ENCODE assay signal across 16 mouse cellular contexts in the genomic region with DNA sequence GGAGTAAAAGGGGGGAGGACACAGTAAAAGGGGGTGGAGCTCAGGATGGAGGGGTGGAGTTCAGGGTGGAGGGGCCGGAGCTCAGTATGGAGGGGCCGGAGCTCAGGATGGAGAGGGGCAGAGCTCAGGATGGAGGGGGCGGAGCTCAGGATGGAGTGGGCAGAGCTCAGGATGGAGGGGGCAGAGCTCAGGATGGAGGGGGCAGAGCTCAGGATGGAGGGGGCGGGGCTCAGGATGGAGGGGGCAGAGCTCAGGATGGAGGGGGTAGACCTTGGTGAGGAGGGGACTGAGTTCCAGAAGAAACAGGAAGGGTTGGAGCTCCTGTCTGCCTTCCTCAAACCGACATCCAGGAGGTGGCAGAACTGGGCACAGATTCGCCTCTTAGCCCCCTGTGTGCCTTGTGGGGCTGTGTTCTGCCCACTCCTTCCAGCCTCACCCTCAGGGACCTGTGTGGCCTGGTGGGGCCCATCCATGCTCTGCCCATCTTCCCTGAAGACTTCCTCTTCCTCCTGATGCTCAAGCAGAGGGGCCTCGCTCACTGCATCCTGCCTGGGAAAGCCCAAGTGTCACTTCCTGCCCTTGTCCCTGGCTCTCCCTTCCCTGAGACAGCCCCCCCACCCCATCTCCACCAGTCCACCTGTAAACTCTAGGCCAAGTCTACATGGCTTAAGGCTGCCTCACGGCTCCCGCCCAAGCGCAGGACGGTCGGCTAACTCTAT. TPM values are rescaled to one million over a fixed set of nuclear protein-coding genes. Genes with fewer than 3 reads are reported as not detected.
A peak's percentile ranks its signal among the peaks of the same experiment; 100 is the strongest.
DNase-seq lines count a peak whose midpoint lies in the region; ATAC-seq and TF ChIP-seq lines count a peak whose summit lies in the region.
"Had no signal": no experiment of that assay in that cellular context is flagged by ENCODE, and none has a peak within 500 bp of the region (broad histone marks: within the 10 kb centered on the region; RNA-seq: fewer than 3 reads in every experiment).

No protein-coding gene starts in this region.

- TF ChIP-seq EP300 in heart, postnatal 0 days (IDR thresholded peaks at IDR 0.05; ENCODE audit: low read depth), result no peak

- no peaks in the 10 kb centered on the region for H3K9me3 ChIP-seq in heart, postnatal 0 days (replicated peaks; ENCODE audit: control insufficient read depth, low read length)
- H3K9me3 ChIP-seq in E14TG2a.4 (ENCODE audit: low read length), result no peaks in the 10 kb centered on the region
- H3K9me3 ChIP-seq: G1E; limb, embryonic 13.5 days had no signal

- H3K27ac ChIP-seq in heart, postnatal 0 days (ENCODE audit: low read depth), result peak overlapping the region; percentile 25; the same call in 1 of the 2 replicates
- H3K27ac ChIP-seq: limb, embryonic 13.5 days had no signal

- TF ChIP-seq CTCF in heart, postnatal 0 days (IDR thresholded peaks at IDR 0.05; ENCODE audit: low read depth), result no peak
- no peak for TF ChIP-seq CTCF in E14TG2a.4 (conservative IDR thresholded peaks at IDR 0.05; ENCODE audit: low read length)

- H3K4me2 ChIP-seq in heart, postnatal 0 days (ENCODE audit: low read depth, low read length), result no peak overlapping the region
- H3K4me2 ChIP-seq: limb, embryonic 13.5 days had no signal

- 76% methylated on average over 12 of the region's 12 CpGs for WGBS in heart, postnatal 0 days

- H3K4me1 ChIP-seq in heart, postnatal 0 days (ENCODE audit: control insufficient read depth, insufficient read depth), result no peaks in the 10 kb centered on the region
- peaks cover 49% of the 10 kb centered on the region for H3K4me1 ChIP-seq in E14TG2a.4 (replicated peaks; ENCODE audit: low read depth, low read length)

- intact Hi-C loops in heart, postnatal 14 days (cut with DNase I), result no loop called here
- intact Hi-C loops in left cerebral cortex, postnatal 36 days (cut with DNase I), result no loop called here

- no peak overlapping the region for H3K9ac ChIP-seq in heart, postnatal 0 days (replicated peaks; ENCODE audit: low read depth, low read length)
- H3K9ac ChIP-seq: limb, embryonic 13.5 days had no signal

- ATAC-seq in heart, postnatal 0 days (ENCODE audit: insufficient read depth, low read depth), result peak; percentile 21
- ATAC-seq: forebrain, embryonic 16.5 days had no signal

- no peak overlapping the region for H3K4me3 ChIP-seq in heart, postnatal 0 days (ENCODE audit: low read depth, low read length)
- H3K4me3 ChIP-seq in E14TG2a.4 (replicated peaks; ENCODE audit: low read length), result peak overlapping the region; percentile 63
- H3K4me3 ChIP-seq: limb, embryonic 13.5 days had no signal

- no peak for DNase-seq in heart, postnatal 0 days (ENCODE audit: low spot score)
- DNase-seq in heart, postnatal 14 days, result no peak
- peak; percentile 82 for DNase-seq in 416B (ENCODE audit: low read depth)
- peak; percentile 42 to 69 for DNase-seq in kidney, postnatal 36 days
- DNase-seq in left cerebral cortex, postnatal 36 days (ENCODE audit: low spot score in 2 of 2), result no peak
- DNase-seq in cerebellum, postnatal 36 days, result no peak
- DNase-seq in thymus, postnatal 0 days (ENCODE audit: low spot score), result no peak
- DNase-seq: cerebellum, postnatal 25 days; gastrocnemius, postnatal 25 days; spleen, adult 18-20 months; thymus, adult 2 months had no signal

- peaks cover 74% of the 10 kb centered on the region for H3K36me3 ChIP-seq in heart, postnatal 0 days (replicated peaks; ENCODE audit: control insufficient read depth, insufficient read depth, low read length)
- peaks cover 95% of the 10 kb centered on the region for H3K36me3 ChIP-seq in E14TG2a.4 (ENCODE audit: insufficient read depth, low read length)

- H3K27me3 ChIP-seq in heart, postnatal 0 days (ENCODE audit: control insufficient read depth, insufficient read depth, low read length), result no peaks in the 10 kb centered on the region
- H3K27me3 ChIP-seq in E14TG2a.4 (ENCODE audit: insufficient read depth, low read length), result no peaks in the 10 kb centered on the region
- H3K27me3 ChIP-seq: limb, embryonic 13.5 days had no signal

RNA-seq across cellular contexts. Expression of a gene that starts 21.2 kb away (rescaled TPM):
- total RNA-seq in heart, postnatal 0 days (2014; rRNA removed; ENCODE audit: low replicate concordance), result 19.5 and 28.4 TPM in 2 replicates
- 20.9 and 24.3 TPM in 2 replicates for polyA plus RNA-seq in heart, postnatal 0 days (2015; fragmentation: Nextera tagmentation; extraction: Ambion mirVana)
- 10 to 100 TPM; 10.8 TPM for total RNA-seq in heart, postnatal 14 days (2021)
- total RNA-seq in left cerebral cortex, postnatal 36 days (2021), result 10 to 100 TPM; 19.7 to 29.1 TPM
- polyA plus RNA-seq in thymus, postnatal 0 days (2015; fragmentation: Nextera tagmentation; extraction: Ambion mirVana), result 72.9 and 75.3 TPM in 2 replicates

RNA-seq across cellular contexts. Expression of a gene that starts 21.3 kb away (rescaled TPM):
- 39.7 and 42.7 TPM in 2 replicates for total RNA-seq in heart, postnatal 0 days (2014; rRNA removed; ENCODE audit: low replicate concordance)
- 39.4 and 45.9 TPM in 2 replicates for polyA plus RNA-seq in heart, postnatal 0 days (2015; fragmentation: Nextera tagmentation; extraction: Ambion mirVana)
- total RNA-seq in heart, postnatal 14 days (2021), result 10 to 100 TPM; 28.7 to 28.9 TPM
- total RNA-seq in left cerebral cortex, postnatal 36 days (2021), result 10 to 100 TPM; 32.2 to 38.9 TPM
- polyA plus RNA-seq in thymus, postnatal 0 days (2015; fragmentation: Nextera tagmentation; extraction: Ambion mirVana), result 98.0 and 108 TPM in 2 replicates

RNA-seq across cellular contexts. Expression of a gene that starts 36.6 kb away (rescaled TPM):
- 1.2 TPM in 1 of 2 replicates, not detected in the other for total RNA-seq in heart, postnatal 0 days (2014; rRNA removed; ENCODE audit: low replicate concordance)
- 0.61 and 1.6 TPM in 2 replicates for polyA plus RNA-seq in heart, postnatal 0 days (2015; fragmentation: Nextera tagmentation; extraction: Ambion mirVana)
- total RNA-seq in heart, postnatal 14 days (2021), result 1 to 10 TPM; 1.1 to 1.6 TPM
- under 1 TPM; 0.57 to 0.84 TPM for total RNA-seq in left cerebral cortex, postnatal 36 days (2021)
- 37.5 TPM in 2 replicates for polyA plus RNA-seq in thymus, postnatal 0 days (2015; fragmentation: Nextera tagmentation; extraction: Ambion mirVana)
- total RNA-seq: G1E; layer of hippocampus, postnatal 10 days had no signal
- polyA plus RNA-seq: forebrain, embryonic 16.5 days; G1E had no signal

RNA-seq across cellular contexts. Expression of a gene that starts 54.0 kb away (rescaled TPM):
- 5.3 and 13.3 TPM in 2 replicates for total RNA-seq in heart, postnatal 0 days (2014; rRNA removed; ENCODE audit: low replicate concordance)
- 11.4 and 11.7 TPM in 2 replicates for polyA plus RNA-seq in heart, postnatal 0 days (2015; fragmentation: Nextera tagmentation; extraction: Ambion mirVana)
- 1 to 10 TPM; 4.7 to 5.0 TPM for total RNA-seq in heart, postnatal 14 days (2021)
- 10 to 100 TPM; 20.5 to 30.8 TPM for total RNA-seq in left cerebral cortex, postnatal 36 days (2021)
- 17.4 and 19.5 TPM in 2 replicates for polyA plus RNA-seq in thymus, postnatal 0 days (2015; fragmentation: Nextera tagmentation; extraction: Ambion mirVana)

RNA-seq across cellular contexts. Expression of a gene that starts 54.0 kb away (rescaled TPM):
- total RNA-seq in heart, postnatal 0 days (2014; rRNA removed; ENCODE audit: low replicate concordance), result 87.0 and 92.7 TPM in 2 replicates
- polyA plus RNA-seq in heart, postnatal 0 days (2015; fragmentation: Nextera tagmentation; extraction: Ambion mirVana), result 8.0 and 10.1 TPM in 2 replicates
- total RNA-seq in heart, postnatal 14 days (2021), result 10 to 100 TPM; 27.2 to 30.2 TPM
- 1 to 10 TPM; 6.5 to 7.6 TPM for total RNA-seq in left cerebral cortex, postnatal 36 days (2021)
- 5.2 and 6.9 TPM in 2 replicates for polyA plus RNA-seq in thymus, postnatal 0 days (2015; fragmentation: Nextera tagmentation; extraction: Ambion mirVana)

Comparison
In these comparisons a context has a peak if more than half of its experiments do, and no peak if none do; other contexts are left out.
1. DNase-seq: peak in 416B (single experiment) and kidney, postnatal 36 days (2 of 2); none in heart, postnatal 0 days (single experiment), heart, postnatal 14 days (0 of 2), left cerebral cortex, postnatal 36 days (0 of 2), cerebellum, postnatal 36 days (0 of 2) and thymus, postnatal 0 days (single experiment).